Mouse (Mus musculus): Measurements from ENCODE around the gene Trim7.
"Not testable (repeated sequence)": the region's sequence is repeated elsewhere in the genome, so short reads cannot be mapped to it uniquely, and the experiment has no call there.

The Trim7 gene

GRCm38 (mm10) chr11:48801831-48802772 is 23.8 kb upstream of the Trim7 start:
- no peak for DNase-seq (ENCODE audit: low spot score in 2 of 2)

GRCm38 (mm10) chr11:48803988-48804387 is 22.0 kb upstream of the Trim7 start:
- no peak for DNase-seq (ENCODE audit: low spot score in 2 of 2)

- no peak for DNase-seq (ENCODE audit: low spot score in 2 of 2)
Measured at GRCm38 (mm10) chr11:48804922-48805321, 21.0 kb upstream of the Trim7 start.

GRCm38 (mm10) chr11:48806856-48807562 is 18.9 kb upstream of the Trim7 start:
- DNase-seq (ENCODE audit: low spot score in 2 of 2) = no peak

DNA sequence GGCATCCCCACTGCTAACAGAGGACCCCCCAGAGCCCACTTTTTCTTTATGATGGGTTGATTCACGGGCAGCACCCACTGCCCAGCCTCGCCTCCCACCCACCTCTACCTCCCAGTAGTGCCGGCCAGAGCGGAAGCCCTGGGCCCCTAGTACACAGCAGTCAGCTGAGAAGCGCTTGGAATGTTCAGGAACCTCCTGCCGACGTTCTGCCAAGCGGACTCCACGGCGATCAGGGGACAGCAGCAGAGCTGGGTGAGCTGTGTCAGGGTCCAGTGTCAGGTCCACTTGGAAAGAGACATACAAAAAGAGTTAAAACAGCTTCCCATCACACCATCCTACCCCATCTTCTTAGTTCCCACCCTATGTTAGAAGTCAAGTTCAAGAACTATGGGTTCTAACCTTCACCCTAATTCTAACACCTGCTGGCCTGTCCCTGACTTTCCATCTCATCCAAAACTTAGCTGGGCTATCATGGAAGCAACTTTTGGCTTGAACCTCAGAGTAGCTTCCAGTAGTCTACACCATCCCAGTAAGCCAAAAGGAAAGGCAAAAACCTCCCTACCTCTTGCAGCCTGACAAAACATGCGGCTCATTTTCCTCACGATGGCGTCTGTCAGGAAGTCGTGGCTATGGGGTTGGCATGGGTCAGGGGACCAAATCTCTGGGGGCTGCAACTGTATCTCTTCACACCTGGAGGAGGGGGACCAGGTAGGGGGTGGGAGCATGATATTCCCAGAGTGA is 18.2 kb upstream of the Trim7 start:
- no peak for DNase-seq (ENCODE audit: low spot score in 2 of 2)

DNA sequence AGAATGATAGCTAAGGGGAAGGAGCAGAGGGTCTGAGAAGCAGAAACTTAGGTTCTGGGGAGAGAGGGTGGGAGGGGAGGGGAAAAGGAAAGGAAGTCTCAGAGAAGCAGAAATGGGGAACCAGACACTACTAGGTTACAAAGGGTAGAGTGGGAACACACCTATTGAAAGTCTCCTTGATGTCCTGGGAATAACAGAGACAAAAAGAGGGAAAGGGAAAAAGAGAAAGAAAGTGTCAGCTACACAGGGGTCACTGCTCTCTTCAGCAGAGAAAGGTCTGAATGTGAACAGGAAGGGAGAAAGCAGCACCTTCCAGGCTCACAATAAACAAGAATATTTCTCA is 17.7 kb upstream of the Trim7 start:
- DNase-seq (ENCODE audit: low spot score in 2 of 2) = no peak

- DNase-seq (ENCODE audit: low spot score in 2 of 2) = peak in 1 of 2 experiments; percentile 48
Measured at GRCm38 (mm10) chr11:48808737-48809433, 17.1 kb upstream of the Trim7 start.

- DNase-seq (ENCODE audit: low spot score in 2 of 2) = no peak
Measured at GRCm38 (mm10) chr11:48809434-48809830, 16.5 kb upstream of the Trim7 start.

DNA sequence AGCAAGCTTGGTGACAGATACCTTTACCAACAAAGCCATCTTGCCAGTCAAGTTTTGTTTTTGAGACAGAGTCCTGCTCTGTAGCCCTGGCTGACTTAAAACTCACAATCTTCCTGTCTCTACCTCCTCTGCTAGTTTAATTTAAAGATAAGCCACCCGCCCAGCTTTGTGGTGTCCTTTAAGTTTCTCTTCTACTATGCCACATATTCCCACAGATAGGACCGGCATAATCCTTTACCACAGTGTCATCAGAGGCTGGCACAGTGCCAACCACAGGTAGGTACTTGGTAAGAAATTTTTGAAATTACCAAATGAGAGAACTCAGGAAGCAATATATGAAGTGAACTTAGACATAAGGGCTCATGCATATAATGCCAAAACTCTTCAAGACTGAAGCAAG is 15.8 kb upstream of the Trim7 start:
- DNase-seq (ENCODE audit: low spot score in 2 of 2) = no peak

DNA sequence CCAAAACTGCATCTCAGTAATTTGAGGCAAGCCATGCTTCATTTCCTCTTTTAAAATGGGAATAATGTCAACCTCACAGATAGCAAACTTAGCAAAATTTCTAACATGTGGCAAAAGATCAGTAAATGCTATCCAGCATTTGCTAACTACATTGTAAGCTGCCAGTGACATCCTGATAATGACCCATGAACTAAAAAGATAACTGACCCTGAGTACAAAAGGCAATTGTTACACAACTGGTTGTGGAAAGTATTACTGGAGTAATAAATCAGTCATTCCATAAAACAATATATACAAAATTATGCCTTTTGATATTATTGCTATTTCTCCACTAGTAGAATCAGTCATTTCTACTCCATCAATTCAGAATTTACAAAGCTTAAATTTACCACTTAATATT is 12.2 kb upstream of the Trim7 start:
- DNase-seq (ENCODE audit: low spot score in 2 of 2) = no peak

DNA sequence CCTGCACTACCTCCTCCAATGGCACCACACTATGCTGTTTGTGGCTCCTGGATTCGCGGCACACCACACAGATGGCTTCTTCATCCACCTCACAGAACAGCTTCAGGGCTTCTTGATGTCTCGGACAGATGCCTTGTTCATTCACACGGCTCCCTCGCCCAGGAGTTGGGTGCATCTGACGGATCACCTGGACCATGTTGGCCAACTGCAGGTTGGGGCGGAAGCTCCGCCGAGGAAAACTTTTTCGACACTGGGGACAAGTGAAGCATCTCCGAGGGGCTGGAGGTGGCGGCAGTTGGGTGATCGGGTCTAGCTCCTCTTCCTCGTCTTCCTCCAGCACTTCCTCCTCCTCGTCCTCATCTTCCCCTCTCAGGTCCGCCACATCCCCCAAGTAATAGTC is 10.1 kb upstream of the Trim7 start:
- DNase-seq (ENCODE audit: low spot score in 2 of 2) = no peak

- peak in 1 of 2 experiments; percentile 30 for DNase-seq (ENCODE audit: low spot score in 2 of 2)
Measured at GRCm38 (mm10) chr11:48816281-48816781, 9.6 kb upstream of the Trim7 start.

GRCm38 (mm10) chr11:48816800-48817665 is 8.9 kb upstream of the Trim7 start, which contains the start of gene Trim41:
Gene Trim41 (minus strand): TSS chr11:48817353.
- peak; percentile 97 to 99 for DNase-seq (ENCODE audit: low spot score in 2 of 2)

DNA sequence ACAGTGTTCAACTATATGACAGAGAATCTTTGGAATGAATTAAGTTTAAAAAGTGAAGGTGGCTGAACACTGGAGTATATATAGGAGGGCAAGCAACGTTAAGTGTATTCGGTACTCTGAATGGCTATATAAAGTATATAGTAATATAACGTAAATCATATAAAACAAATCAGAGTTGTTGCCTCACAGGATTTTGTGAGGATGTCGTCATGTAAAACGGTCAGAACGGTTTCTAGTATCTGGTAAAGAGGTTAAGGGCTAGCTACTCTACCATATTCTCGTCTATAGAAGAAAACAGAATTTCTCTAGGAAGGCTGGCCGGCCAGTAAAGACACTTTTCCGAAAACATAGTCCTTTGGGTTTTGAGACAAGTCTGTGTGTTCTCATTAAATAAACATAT is 8.1 kb upstream of the Trim7 start:
- DNase-seq (ENCODE audit: low spot score in 2 of 2) = no peak

GRCm38 (mm10) chr11:48818346-48818745 is 7.6 kb upstream of the Trim7 start:
- peak; percentile 75 to 79 for DNase-seq (ENCODE audit: low spot score in 2 of 2)

DNA sequence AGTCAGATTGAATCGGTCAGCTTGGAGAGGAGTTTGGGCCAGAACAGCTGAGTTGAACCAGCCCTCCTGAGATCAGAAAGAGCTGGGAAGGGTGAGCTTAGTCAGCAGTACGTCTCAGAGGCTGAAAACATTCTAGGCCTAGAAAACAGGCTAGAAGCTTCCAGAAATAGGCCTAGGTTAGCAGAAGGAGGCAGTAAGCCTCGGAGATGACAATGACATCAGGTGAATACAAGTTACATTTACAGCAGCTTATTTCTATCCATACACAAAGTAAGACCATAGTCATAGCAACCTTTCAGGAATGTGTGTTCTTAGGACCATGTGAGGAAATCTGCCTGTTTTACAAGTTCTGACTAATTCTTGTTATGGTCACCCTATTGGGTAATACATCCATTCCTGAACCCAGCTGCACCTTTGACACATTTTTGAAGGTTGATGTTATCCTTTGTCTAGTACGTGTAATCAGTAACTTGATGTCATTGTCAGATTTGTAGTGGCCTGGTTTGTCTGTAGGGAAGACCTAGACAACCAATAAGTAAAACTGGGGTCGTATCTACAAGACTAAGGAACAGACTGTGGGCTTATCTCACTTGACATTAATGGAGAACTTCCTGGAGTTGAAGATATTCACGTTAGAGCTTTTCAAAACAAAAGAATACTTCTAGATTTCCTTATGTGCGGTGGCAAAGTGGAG is 6.2 kb upstream of the Trim7 start:
- no peak for DNase-seq (ENCODE audit: low spot score in 2 of 2)

- DNase-seq (ENCODE audit: low spot score in 2 of 2) = no peak
Measured at GRCm38 (mm10) chr11:48820308-48820674, 5.6 kb upstream of the Trim7 start.

DNA sequence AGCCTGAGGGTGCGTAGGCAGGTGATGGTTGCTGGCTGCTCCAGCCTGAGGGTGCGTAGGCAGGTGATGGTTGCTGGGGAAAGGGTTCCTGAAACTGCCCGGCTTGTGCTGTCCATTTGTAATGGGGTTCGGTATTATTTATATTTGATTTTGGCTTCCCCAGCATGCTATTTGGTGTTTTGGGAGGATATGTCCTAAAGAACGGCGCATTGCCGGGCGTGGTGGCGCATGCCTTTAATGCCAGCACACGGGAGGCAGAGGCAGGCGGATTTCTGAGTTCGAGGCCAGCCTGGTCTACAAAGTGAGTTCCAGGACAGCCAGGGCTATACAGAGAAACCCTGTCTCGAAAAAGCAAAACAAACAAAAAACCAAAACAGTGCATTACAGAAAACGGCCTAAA is 4.6 kb upstream of the Trim7 start:
- not testable (repeated sequence) for DNase-seq (ENCODE audit: low spot score in 2 of 2)

- no peak for DNase-seq (ENCODE audit: low spot score in 2 of 2)
Measured at GRCm38 (mm10) chr11:48822768-48823512, 3.0 kb upstream of the Trim7 start.

All from urinary bladder, postnatal 36 days (tissue).